Mouse (Mus musculus): ENCODE measurements around the gene Eif3g. TPM values are rescaled to one million over a fixed set of nuclear protein-coding genes. Genes with fewer than 3 reads are reported as not detected.

Gene Eif3g
- polyA plus RNA-seq, 1 experiment from 2014 or later = 234 TPM

DNA sequence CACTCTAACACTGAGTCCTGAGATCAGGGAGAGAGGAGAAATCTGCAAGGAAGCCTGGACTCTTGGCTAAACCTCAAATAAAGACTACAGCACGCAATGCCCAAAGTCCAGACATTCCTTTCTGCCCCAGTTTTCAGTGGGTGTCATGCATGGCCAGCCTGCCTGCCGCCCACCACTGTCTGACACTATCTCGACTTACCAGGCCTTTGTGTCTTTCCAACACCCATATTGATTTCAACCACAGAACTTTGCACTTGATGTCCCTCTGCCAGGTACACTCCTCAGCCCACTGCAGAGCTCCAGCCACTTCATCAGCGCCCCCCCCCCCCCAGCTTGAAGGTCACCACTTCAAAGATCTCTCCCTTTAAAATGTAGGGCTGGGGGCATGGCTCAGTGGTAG is 36.2 kb downstream of the Eif3g start:
- ATAC-seq (replicated peaks; ENCODE audit: low FRiP score, low read depth) = 0 out of 2 replicates have a peak, but pooled peaks have one; percentile 29
- no peak for DNase-seq (ENCODE audit: low spot score)
- Histone ChIP-seq H3K9ac (ENCODE audit: low read depth, low read length) (no peak overlapping the region), H3K27me3 (ENCODE audit: insufficient read depth, low read length) (no peaks in the 10 kb centered on the region), H3K4me3 (replicated peaks; ENCODE audit: low read depth, low read length) (no peak overlapping the region), H3K4me2 (ENCODE audit: low read length) (no peak overlapping the region), H3K9me3 (replicated peaks; ENCODE audit: low read length) (no peaks in the 10 kb centered on the region), H3K4me1 (replicated peaks; ENCODE audit: insufficient read depth, low read length) (no peaks in the 10 kb centered on the region), H3K27ac (no peak overlapping the region), H3K36me3 (ENCODE audit: insufficient read depth, low read length) (no peaks in the 10 kb centered on the region)
- 41% methylated on average over 4 of the region's 4 CpGs for WGBS
- TF ChIP-seq CTCF (IDR thresholded peaks at IDR 0.05; ENCODE audit: low read depth) = no peak

- no peak overlapping the region for H3K4me3 ChIP-seq (replicated peaks; ENCODE audit: low read depth, low read length)
- no peak overlapping the region for H3K4me2 ChIP-seq (ENCODE audit: low read length)
- no peaks in the 10 kb centered on the region for H3K27me3 ChIP-seq (ENCODE audit: insufficient read depth, low read length)
- H3K27ac ChIP-seq = no peak overlapping the region
- DNase-seq (ENCODE audit: low spot score) (peak; percentile 44), ATAC-seq (replicated peaks; ENCODE audit: low FRiP score, low read depth) (no peak)
- H3K36me3 ChIP-seq (ENCODE audit: insufficient read depth, low read length) = no peaks in the 10 kb centered on the region
- H3K9me3 ChIP-seq (replicated peaks; ENCODE audit: low read length) = no peaks in the 10 kb centered on the region
- WGBS = 10% methylated on average over 4 of the region's 4 CpGs
- TF ChIP-seq CTCF (IDR thresholded peaks at IDR 0.05; ENCODE audit: low read depth) = peak; percentile 69
- no peaks in the 10 kb centered on the region for H3K4me1 ChIP-seq (replicated peaks; ENCODE audit: insufficient read depth, low read length)
- no peak overlapping the region for H3K9ac ChIP-seq (ENCODE audit: low read depth, low read length)
Observed at GRCm38 (mm10) chr9:20861821-20862220, 36.6 kb downstream of the Eif3g start.

GRCm38 (mm10) chr9:20859926-20860325 is 38.5 kb downstream of the Eif3g start:
- Histone ChIP-seq H3K27ac (no peak overlapping the region), H3K27me3 (ENCODE audit: insufficient read depth, low read length) (no peaks in the 10 kb centered on the region), H3K4me3 (replicated peaks; ENCODE audit: low read depth, low read length) (no peak overlapping the region), H3K36me3 (ENCODE audit: insufficient read depth, low read length) (no peaks in the 10 kb centered on the region), H3K9ac (ENCODE audit: low read depth, low read length) (no peak overlapping the region), H3K4me1 (replicated peaks; ENCODE audit: insufficient read depth, low read length) (no peaks in the 10 kb centered on the region), H3K9me3 (replicated peaks; ENCODE audit: low read length) (no peaks in the 10 kb centered on the region), H3K4me2 (ENCODE audit: low read length) (no peak overlapping the region)
- ATAC-seq (replicated peaks; ENCODE audit: low FRiP score, low read depth) (no peak; the same call in 1 of the 2 replicates), DNase-seq (ENCODE audit: low spot score) (no peak)
- TF ChIP-seq CTCF (IDR thresholded peaks at IDR 0.05; ENCODE audit: low read depth) = no peak
- 43% methylated on average over 6 of the region's 6 CpGs for WGBS

DNA sequence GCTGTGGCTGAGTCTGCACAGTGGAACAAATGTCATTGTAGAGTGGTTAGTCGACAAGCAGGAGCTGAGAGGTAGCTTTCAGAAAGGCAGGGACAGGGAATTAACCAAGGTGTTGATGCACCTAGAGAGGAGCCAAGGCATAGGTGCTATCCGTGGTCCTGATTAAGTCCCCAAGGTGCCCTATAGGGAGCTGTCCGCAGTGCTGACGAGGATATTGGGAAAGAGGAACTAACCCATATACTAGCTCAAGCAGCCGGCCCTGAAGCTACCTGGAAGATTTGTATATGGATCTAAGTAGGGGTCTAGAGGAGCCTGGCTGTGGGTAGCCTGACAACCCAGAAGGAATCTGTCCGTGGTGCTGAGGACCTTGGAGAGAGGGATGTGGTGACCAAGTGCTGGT is 41.3 kb downstream of the Eif3g start:
- TF ChIP-seq CTCF (IDR thresholded peaks at IDR 0.05; ENCODE audit: low read depth) = no peak
- H3K4me2 ChIP-seq (ENCODE audit: low read length) = no peak overlapping the region
- H3K9ac ChIP-seq (ENCODE audit: low read depth, low read length) = no peak overlapping the region
- WGBS = 9% methylated on average over 6 of the region's 6 CpGs
- H3K9me3 ChIP-seq (replicated peaks; ENCODE audit: low read length) = no peaks in the 10 kb centered on the region
- H3K36me3 ChIP-seq (ENCODE audit: insufficient read depth, low read length) = no peaks in the 10 kb centered on the region
- H3K4me3 ChIP-seq (replicated peaks; ENCODE audit: low read depth, low read length) = no peak overlapping the region
- DNase-seq (ENCODE audit: low spot score) = peak; percentile 87
- no peaks in the 10 kb centered on the region for H3K27me3 ChIP-seq (ENCODE audit: insufficient read depth, low read length)
- no peaks in the 10 kb centered on the region for H3K4me1 ChIP-seq (replicated peaks; ENCODE audit: insufficient read depth, low read length)
- peak; percentile 44; the same call in 1 of the 2 replicates for ATAC-seq (replicated peaks; ENCODE audit: low FRiP score, low read depth)
- no peak overlapping the region for H3K27ac ChIP-seq

DNA sequence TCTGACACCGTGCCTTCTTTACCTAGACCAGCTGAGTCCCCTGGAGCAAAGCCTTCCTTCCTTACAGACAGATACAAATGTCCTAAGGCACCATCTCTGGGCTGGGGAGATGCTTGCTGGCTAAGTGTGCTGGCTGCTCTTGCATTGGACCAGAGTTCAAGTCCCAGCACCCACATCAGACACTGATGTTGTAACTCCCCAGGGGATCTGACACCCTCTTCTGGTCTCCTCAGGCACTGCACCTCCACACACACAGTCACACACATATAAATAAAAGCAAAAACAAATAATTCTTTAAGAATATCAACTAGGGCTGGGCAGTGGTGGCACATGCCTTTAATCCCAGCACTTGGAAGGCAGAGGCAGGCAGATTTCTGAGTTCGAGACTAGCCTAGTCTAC is 48.2 kb downstream of the Eif3g start:
- Histone ChIP-seq H3K36me3 (ENCODE audit: insufficient read depth, low read length) (no peaks in the 10 kb centered on the region), H3K27me3 (ENCODE audit: insufficient read depth, low read length) (no peaks in the 10 kb centered on the region), H3K4me1 (replicated peaks; ENCODE audit: insufficient read depth, low read length) (no peaks in the 10 kb centered on the region), H3K9me3 (replicated peaks; ENCODE audit: low read length) (no peaks in the 10 kb centered on the region), H3K9ac (ENCODE audit: low read depth, low read length) (no peak overlapping the region), H3K4me2 (ENCODE audit: low read length) (no peak overlapping the region), H3K27ac (no peak overlapping the region), H3K4me3 (replicated peaks; ENCODE audit: low read depth, low read length) (no peak overlapping the region)
- DNase-seq (ENCODE audit: low spot score) (no peak), ATAC-seq (replicated peaks; ENCODE audit: low FRiP score, low read depth) (no peak)
- 88% methylated on average over 2 of the region's 2 CpGs for WGBS
- no peak for TF ChIP-seq CTCF (IDR thresholded peaks at IDR 0.05; ENCODE audit: low read depth)

Small RNA genes within 50 kb of the gene (microRNA-seq; reads per million reads assigned to microRNA genes)
- gene Mir7081 = not detected

Other genes with a start within 250 kb of the Eif3g start
- gene Pin1, start 246.5 kb downstream of the Eif3g start, polyA plus RNA-seq (2015; fragmentation: Nextera tagmentation; extraction: Ambion mirVana) = 41.5 and 44.1 TPM in 2 replicates
- gene Olfm2, start 152.3 kb downstream of the Eif3g start, polyA plus RNA-seq (2015; fragmentation: Nextera tagmentation; extraction: Ambion mirVana) = 3.4 and 3.6 TPM in 2 replicates
- 0.82 and 1.2 TPM in 2 replicates for gene Col5a3, start 83.6 kb downstream of the Eif3g start, polyA plus RNA-seq (2015; fragmentation: Nextera tagmentation; extraction: Ambion mirVana)
- not detected in 2 replicates for gene Rdh8, start 80.1 kb downstream of the Eif3g start, polyA plus RNA-seq (2015; fragmentation: Nextera tagmentation; extraction: Ambion mirVana)
- gene A230050P20Rik, start 30.0 kb downstream of the Eif3g start, polyA plus RNA-seq (2015; fragmentation: Nextera tagmentation; extraction: Ambion mirVana) = 7.6 and 11.5 TPM in 2 replicates
- 2.5 and 2.6 TPM in 2 replicates for gene Angptl6, start 18.9 kb downstream of the Eif3g start, polyA plus RNA-seq (2015; fragmentation: Nextera tagmentation; extraction: Ambion mirVana)
- 56.3 and 57.9 TPM in 2 replicates for gene Ppan, start 10.4 kb downstream of the Eif3g start, polyA plus RNA-seq (2015; fragmentation: Nextera tagmentation; extraction: Ambion mirVana)
- gene Dnmt1, start 61.3 kb upstream of the Eif3g start, polyA plus RNA-seq (2015; fragmentation: Nextera tagmentation; extraction: Ambion mirVana) = 34.1 and 43.1 TPM in 2 replicates
- 21.3 and 23.3 TPM in 2 replicates for gene S1pr2, start 78.2 kb upstream of the Eif3g start, polyA plus RNA-seq (2015; fragmentation: Nextera tagmentation; extraction: Ambion mirVana)
- gene Mrpl4, start 104.1 kb upstream of the Eif3g start, polyA plus RNA-seq (2015; fragmentation: Nextera tagmentation; extraction: Ambion mirVana) = 155 and 158 TPM in 2 replicates
- 12.3 and 13.4 TPM in 2 replicates for gene Icam1, start 117.4 kb upstream of the Eif3g start, polyA plus RNA-seq (2015; fragmentation: Nextera tagmentation; extraction: Ambion mirVana)
- gene Icam4, start 130.8 kb upstream of the Eif3g start, polyA plus RNA-seq (2015; fragmentation: Nextera tagmentation; extraction: Ambion mirVana) = 0.26 and 0.50 TPM in 2 replicates
- 0.21 and 0.27 TPM in 2 replicates for gene Icam5, start 133.4 kb upstream of the Eif3g start, polyA plus RNA-seq (2015; fragmentation: Nextera tagmentation; extraction: Ambion mirVana)
- 0.29 TPM in 1 of 2 replicates, not detected in the other for gene Zglp1, start 168.5 kb upstream of the Eif3g start, polyA plus RNA-seq (2015; fragmentation: Nextera tagmentation; extraction: Ambion mirVana)
- 0.38 and 0.62 TPM in 2 replicates for gene Gm49373, start 174.5 kb upstream of the Eif3g start, polyA plus RNA-seq (2015; fragmentation: Nextera tagmentation; extraction: Ambion mirVana)
- gene Fdx1l, start 175.0 kb upstream of the Eif3g start, polyA plus RNA-seq (2015; fragmentation: Nextera tagmentation; extraction: Ambion mirVana) = 61.5 and 63.9 TPM in 2 replicates
- 0.80 and 0.91 TPM in 2 replicates for gene Gm38431, start 193.4 kb upstream of the Eif3g start, polyA plus RNA-seq (2015; fragmentation: Nextera tagmentation; extraction: Ambion mirVana)
- 40.8 and 41.3 TPM in 2 replicates for gene Raver1, start 193.4 kb upstream of the Eif3g start, polyA plus RNA-seq (2015; fragmentation: Nextera tagmentation; extraction: Ambion mirVana)
- 8.6 and 9.4 TPM in 2 replicates for gene Tyk2, start 232.6 kb upstream of the Eif3g start, polyA plus RNA-seq (2015; fragmentation: Nextera tagmentation; extraction: Ambion mirVana)

All from kidney, postnatal 0 days (tissue).